Mouse (Mus musculus): ENCODE measurements around the gene Gc.

Gene Gc

GRCm38 (mm10) chr5:89457554-89458062, at the start of gene Gc:
Gene Gc (minus strand): TSS chr5:89457898.
- DNase-seq (ENCODE audit: extremely low spot score) = no peak

DNA sequence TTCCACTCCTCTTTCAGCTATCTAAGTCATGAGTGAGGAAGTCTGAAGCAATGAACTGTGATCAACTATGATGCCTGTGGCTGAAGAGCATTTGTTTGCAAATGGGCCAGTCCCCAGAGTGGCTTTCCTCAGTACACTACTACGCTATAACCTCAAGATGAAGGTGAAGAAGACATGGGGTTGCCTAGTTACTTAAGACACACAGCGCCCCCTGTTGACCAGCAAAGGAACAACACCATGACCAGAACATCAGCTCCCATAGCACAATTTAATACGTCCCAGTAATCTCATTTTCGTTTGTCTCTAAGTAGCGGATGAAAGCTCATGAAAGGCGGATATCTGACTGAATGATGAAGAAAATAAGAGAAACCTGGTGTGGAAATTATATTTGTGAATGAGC, 42.5 kb upstream of the Gc start:
- DNase-seq (ENCODE audit: extremely low spot score) = no peak

GRCm38 (mm10) chr5:89492560-89492959, 34.9 kb upstream of the Gc start:
- no peak for DNase-seq (ENCODE audit: extremely low spot score)

DNA sequence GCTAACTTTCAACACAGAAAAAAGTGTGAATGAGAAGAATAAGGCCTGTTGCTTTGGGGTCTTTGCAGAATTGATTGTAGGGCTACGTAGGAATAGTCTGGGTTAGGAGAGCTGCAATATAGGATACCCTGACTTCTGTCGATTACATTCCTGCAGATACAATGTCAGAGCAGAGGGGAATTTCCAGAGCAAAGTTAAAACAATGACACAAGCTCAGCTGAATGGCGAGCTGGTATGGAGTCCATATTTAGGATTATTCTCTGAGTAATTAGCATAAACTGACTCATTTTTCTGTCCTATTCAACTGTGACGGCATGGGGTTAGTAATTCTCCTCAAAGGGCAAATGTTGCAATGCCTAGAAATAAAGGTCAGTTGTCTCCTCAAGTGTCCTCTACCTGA, 12.8 kb upstream of the Gc start:
- DNase-seq (ENCODE audit: extremely low spot score) = no peak

GRCm38 (mm10) chr5:89467886-89468285, 10.2 kb upstream of the Gc start:
- no peak for DNase-seq (ENCODE audit: extremely low spot score)

- no peak for DNase-seq (ENCODE audit: extremely low spot score)
Measured at GRCm38 (mm10) chr5:89467045-89467444, 9.3 kb upstream of the Gc start.

DNA sequence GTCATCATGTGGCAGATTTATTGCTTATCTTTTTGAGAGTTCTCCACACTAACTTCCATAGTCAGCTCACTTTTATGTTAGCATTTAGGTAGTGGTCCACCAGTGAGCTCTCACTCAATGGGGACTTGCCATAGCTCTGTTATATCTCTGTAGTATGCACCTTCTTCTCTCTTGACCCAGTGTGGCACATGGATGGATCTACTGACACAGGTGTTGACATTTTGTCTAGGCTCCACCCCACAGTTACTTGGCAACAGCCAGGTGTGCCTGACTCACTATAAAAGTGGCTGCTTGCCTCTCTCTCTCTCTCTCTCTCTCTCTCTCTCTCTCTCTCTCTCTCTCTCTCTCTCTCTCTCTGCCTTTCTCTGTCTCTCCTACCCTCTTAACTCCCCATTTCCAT, 8.6 kb upstream of the Gc start:
- no peak for DNase-seq (ENCODE audit: extremely low spot score)

- no peak for DNase-seq (ENCODE audit: extremely low spot score)
Measured at GRCm38 (mm10) chr5:89461817-89462216, 4.1 kb upstream of the Gc start.

DNA sequence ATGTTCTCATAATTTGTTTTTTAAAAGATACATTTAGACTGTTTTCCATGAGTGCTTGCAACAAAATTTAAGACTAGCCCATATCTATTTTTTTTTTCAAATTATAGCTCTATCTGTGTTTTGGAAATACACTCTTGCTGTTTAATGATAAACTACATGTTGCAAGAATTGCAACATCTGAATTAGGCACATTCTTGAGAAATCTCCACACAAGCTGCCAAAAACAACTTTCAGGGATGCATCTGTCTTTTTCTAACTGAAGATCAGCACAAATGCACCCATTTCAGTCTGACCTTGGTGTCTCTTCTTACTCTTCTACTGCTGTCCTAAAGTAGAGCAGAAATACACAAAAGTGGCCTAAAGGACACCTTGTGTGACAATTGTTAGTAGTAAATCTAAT, 1.9 kb upstream of the Gc start:
- no peak for DNase-seq (ENCODE audit: extremely low spot score)

GRCm38 (mm10) chr5:89458987-89459386, 1.3 kb upstream of the Gc start:
- DNase-seq (ENCODE audit: extremely low spot score) = no peak

- DNase-seq (ENCODE audit: extremely low spot score) = peak; percentile 42
Measured at GRCm38 (mm10) chr5:89455526-89455925, 2.2 kb downstream of the Gc start.

GRCm38 (mm10) chr5:89450798-89451197, 6.9 kb downstream of the Gc start:
- no peak for DNase-seq (ENCODE audit: extremely low spot score)

GRCm38 (mm10) chr5:89449325-89449724, 8.4 kb downstream of the Gc start:
- no peak for DNase-seq (ENCODE audit: extremely low spot score)

GRCm38 (mm10) chr5:89447978-89448377, 9.7 kb downstream of the Gc start:
- no peak for DNase-seq (ENCODE audit: extremely low spot score)

DNA sequence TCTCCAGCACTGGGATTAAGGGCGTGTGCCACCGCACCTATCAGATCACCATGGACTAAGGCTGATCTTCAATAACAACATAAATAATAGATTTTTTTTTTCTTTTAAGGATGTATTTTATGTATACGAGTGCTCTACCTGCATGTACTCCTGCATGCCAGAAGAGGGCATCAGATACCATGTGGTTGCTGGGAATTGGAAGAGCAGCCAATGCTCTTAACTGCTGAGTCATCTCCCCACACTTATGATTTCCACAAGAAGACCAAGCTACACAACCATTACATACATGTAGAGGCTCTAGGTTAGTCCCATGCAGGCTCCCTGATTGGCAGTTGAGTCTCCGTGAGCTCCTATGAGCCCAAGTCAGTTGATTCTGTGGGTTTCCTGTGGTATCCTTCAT, 13.3 kb downstream of the Gc start:
- DNase-seq (ENCODE audit: extremely low spot score) = no peak

GRCm38 (mm10) chr5:89411536-89411935, 46.2 kb downstream of the Gc start:
- no peak for DNase-seq (ENCODE audit: extremely low spot score)

- DNase-seq (ENCODE audit: extremely low spot score) = no peak
Measured at GRCm38 (mm10) chr5:89407376-89408082, 50.2 kb downstream of the Gc start.

- no peak for DNase-seq (ENCODE audit: extremely low spot score)
Measured at GRCm38 (mm10) chr5:89405132-89405531, 52.6 kb downstream of the Gc start.

DNA sequence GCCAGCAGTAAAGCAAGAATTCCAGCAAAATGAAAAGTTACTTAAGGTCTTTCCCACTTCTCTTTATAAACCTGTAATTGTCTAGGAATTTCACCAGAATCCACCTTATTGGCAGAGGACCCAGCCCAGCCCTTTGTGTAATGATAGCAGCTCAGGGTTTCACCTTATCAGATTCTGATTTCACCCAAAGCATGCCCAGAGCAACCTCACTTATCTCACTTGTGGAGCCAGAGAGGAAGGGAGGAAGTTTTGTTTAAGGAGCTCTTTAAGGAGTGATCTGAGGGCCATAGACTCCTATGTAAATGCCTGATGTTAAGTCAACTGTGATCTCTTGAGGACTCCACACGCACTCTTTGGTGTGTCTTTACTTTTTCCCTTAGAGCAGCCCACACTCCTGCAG, 67.3 kb downstream of the Gc start:
- DNase-seq (ENCODE audit: extremely low spot score) = no peak

DNA sequence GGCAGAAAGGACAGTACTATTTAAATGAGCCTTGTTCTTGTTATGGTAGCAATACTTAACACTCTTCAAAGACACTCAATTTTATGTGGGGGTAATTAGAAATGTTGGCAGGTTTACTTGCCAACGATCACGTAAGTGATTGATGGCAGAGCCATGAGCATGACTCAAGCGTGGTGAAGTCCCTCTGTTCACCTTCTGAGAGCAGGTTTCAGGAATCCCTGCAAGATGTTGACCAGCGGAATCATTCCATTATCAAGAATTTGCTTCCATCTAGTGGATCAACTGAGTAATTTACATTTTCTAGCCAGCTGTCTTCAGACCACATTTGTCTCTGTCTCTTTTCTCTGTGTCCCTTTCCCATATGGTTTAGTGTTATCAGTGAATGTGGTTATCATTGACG, 73.5 kb downstream of the Gc start:
- peak; percentile 16 for DNase-seq (ENCODE audit: extremely low spot score)

DNA sequence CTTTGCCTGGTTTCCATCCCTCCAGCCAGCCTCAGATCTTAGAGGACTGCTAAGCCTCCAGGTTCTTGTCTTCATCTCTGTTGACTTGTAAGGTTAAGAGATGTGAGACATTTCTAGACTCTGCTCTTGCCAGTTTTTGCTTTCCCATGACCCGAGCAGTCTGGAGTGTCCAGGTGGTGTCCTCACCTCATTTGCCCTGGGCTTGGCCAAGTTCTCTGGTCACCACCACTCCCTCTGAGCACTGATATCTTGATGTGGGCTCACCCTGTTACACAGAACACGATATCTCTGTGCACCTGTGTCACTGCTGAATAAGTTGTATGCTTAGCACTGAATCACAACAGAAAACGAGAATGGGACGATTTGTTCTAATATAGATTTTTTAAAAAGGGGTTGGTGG, 76.4 kb downstream of the Gc start:
- no peak for DNase-seq (ENCODE audit: extremely low spot score)

DNA sequence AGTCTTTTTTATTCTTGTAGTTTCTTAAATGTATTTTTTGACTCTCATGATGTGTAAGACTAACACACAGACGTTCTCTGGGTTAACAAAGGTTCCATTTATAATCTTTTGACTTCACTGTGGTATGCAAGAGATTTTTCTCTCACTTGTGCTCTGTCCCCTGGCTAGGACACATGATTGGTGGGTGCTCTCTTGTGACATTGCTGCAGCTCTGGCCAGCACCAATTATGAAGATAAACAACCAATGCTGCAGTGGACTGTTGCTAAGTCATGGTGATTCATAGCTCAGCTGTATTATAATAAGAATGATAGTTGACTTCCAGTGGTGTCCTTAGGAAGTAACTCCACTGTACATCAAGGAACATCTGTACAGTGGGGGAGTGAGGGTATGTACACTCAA, 87.6 kb downstream of the Gc start:
- no peak for DNase-seq (ENCODE audit: extremely low spot score)

DNA sequence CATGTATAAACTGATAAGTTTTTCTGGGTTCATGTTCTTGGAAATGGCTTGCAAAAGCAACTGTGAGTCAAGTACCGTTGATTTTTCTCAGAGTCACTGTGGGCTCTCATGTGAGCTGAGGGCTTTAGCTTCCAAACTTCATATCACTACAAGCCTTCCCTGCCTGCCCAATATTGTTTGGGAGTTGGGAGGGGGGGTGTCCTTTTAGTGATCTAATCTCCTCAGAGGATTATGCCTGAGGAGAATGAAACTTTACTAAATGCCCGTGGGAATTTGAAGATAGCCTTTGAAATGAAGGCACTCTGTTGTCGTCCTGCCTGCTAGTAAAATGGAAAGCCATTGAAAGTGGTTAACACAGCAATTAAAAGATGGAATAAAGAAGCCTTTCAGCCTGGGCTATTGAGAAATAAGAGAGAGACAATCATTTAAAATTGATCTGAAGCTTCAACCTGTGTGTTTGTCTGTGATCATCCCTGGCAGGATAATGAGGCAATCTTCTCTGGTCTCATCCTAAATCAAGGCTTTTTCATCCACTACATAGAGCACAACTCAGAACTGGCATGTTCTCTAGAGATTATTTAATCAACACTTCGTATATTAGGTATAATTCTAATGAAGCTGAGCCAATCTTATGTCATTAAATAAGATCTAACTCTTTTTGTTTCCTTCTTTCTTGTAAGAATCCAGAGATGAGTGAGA, 89.5 kb downstream of the Gc start:
- DNase-seq (ENCODE audit: extremely low spot score) = no peak
